Mouse (Mus musculus) neural tube, embryonic 12.5 days (tissue): ENCODE data around the gene Kat8. TPM values are rescaled to one million over a fixed set of nuclear protein-coding genes. Genes with fewer than 3 reads are reported as not detected.
A peak's percentile ranks its signal among the peaks of the same experiment; 100 is the strongest.

Experiments used
- ATAC-seq: fragments of 200-750 bp; cut with Nextera tagmentation; 2 replicates; pipeline ENCODE4 v1.8.0; 2017; ENCODE audit warnings: low read depth, mild to moderate bottlenecking, moderate TSS enrichment, moderate library complexity; ENCODE audit not compliant: low FRiP score
- H3K27ac ChIP-seq: fragments of 300-500 bp; sonication (generic); 2 replicates; pipeline ENCODE4 v1.5.1; 2016
- H3K27me3 ChIP-seq: fragments of 300-500 bp; sonication (generic); replicated peaks from 2 replicates; pipeline ENCODE4 v1.6.1; 2016; ENCODE audit warnings: mild to moderate bottlenecking
- H3K36me3 ChIP-seq: fragments of 300-500 bp; sonication (generic); 2 replicates; pipeline ENCODE4 v1.6.1; 2016; ENCODE audit warnings: mild to moderate bottlenecking
- H3K4me1 ChIP-seq: fragments of 300-500 bp; sonication (generic); 2 replicates; pipeline ENCODE4 v1.6.1; 2016
- H3K4me2 ChIP-seq: fragments of 300-500 bp; sonication (generic); replicated peaks from 2 replicates; pipeline ENCODE4 v1.6.1; 2016; ENCODE audit warnings: mild to moderate bottlenecking
- H3K4me3 ChIP-seq: fragments of 300-500 bp; sonication (generic); 2 replicates; pipeline ENCODE4 v1.5.1; 2016
- H3K9ac ChIP-seq: fragments of 300-500 bp; sonication (generic); 2 replicates; pipeline ENCODE4 v1.6.1; 2016; ENCODE audit warnings: mild to moderate bottlenecking
- H3K9me3 ChIP-seq: fragments of 300-500 bp; sonication (generic); 2 replicates; pipeline ENCODE4 v1.6.1; 2016; ENCODE audit warnings: mild to moderate bottlenecking
- WGBS: fragments of 180-500 bp; shearing (Covaris S2); methylation state at CpG from one replicate; pipeline ENCODE4 v1.1.7; 2016; 5-methylcytosine and 5-hydroxymethylcytosine counted together
- polyA plus RNA-seq: library from polyadenylated mRNA; unstranded; fragments of >200 nt; fragmentation: Nextera tagmentation; extraction: Ambion mirVana; gene quantifications from 2 replicates; pipeline ENCODE4 v1.2.1, GENCODE M21; 2016

The Kat8 gene
- polyA plus RNA-seq, 1 experiment from 2014 or later = 50.9 TPM

- H3K27me3 ChIP-seq = peaks cover 10% of the 10 kb centered on the region
- H3K9me3 ChIP-seq = no peaks in the 10 kb centered on the region
- ATAC-seq = no peak
- H3K4me2 ChIP-seq = no peak overlapping the region
- no peak overlapping the region for H3K27ac ChIP-seq
- peaks cover 69% of the 10 kb centered on the region for H3K36me3 ChIP-seq
- no peak overlapping the region for H3K9ac ChIP-seq
- H3K4me1 ChIP-seq = no peaks in the 10 kb centered on the region
- WGBS = 93% methylated on average over 5 of the region's 5 CpGs
- H3K4me3 ChIP-seq = no peak overlapping the region
Observed at GRCm38 (mm10) chr7:127923714-127924113, 11.4 kb downstream of the Kat8 start.

- no peaks in the 10 kb centered on the region for H3K4me1 ChIP-seq
- H3K36me3 ChIP-seq = peaks cover 62% of the 10 kb centered on the region
- no peak overlapping the region for H3K27ac ChIP-seq
- no peak overlapping the region for H3K4me3 ChIP-seq
- peaks cover 26% of the 10 kb centered on the region for H3K27me3 ChIP-seq
- no peak overlapping the region for H3K9ac ChIP-seq
- no peaks in the 10 kb centered on the region for H3K9me3 ChIP-seq
- no peak overlapping the region for H3K4me2 ChIP-seq
- 79% methylated on average over 5 of the region's 5 CpGs for WGBS
- no peak for ATAC-seq
Observed at GRCm38 (mm10) chr7:127925252-127925651, 12.9 kb downstream of the Kat8 start.

DNA sequence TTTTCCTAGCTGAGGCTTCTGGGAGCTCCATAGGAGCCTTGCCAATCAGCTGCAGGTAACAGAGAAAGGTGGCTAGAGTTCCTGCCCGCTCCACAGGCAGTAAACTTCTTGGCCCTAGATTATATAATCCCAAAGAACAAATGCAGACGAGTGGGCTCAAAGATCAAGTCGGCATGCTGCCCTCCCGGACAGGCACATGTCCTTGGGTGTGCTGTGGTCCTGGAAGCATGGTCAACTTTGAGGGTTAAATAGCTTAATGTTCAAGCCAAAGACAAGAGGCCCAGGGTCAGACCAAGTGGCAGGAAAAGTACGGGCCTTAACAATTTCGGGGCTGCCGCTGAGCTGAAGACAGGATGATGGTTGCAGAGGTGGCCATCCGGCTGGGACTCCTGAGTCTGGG lies 13.8 kb downstream of the Kat8 start:
- H3K4me1 ChIP-seq = no peaks in the 10 kb centered on the region
- H3K36me3 ChIP-seq = peaks cover 54% of the 10 kb centered on the region
- H3K27me3 ChIP-seq = peaks cover 28% of the 10 kb centered on the region
- H3K4me3 ChIP-seq = no peak overlapping the region
- 93% methylated on average over 8 of the region's 8 CpGs for WGBS
- no peaks in the 10 kb centered on the region for H3K9me3 ChIP-seq
- no peak overlapping the region for H3K4me2 ChIP-seq
- ATAC-seq = no peak
- no peak overlapping the region for H3K27ac ChIP-seq
- H3K9ac ChIP-seq = no peak overlapping the region

- 91% methylated on average over 11 of the region's 11 CpGs for WGBS
- no peak overlapping the region for H3K9ac ChIP-seq
- H3K9me3 ChIP-seq = no peaks in the 10 kb centered on the region
- H3K36me3 ChIP-seq = peaks cover 49% of the 10 kb centered on the region
- H3K27me3 ChIP-seq = peaks cover 33% of the 10 kb centered on the region
- no peak overlapping the region for H3K4me3 ChIP-seq
- no peaks in the 10 kb centered on the region for H3K4me1 ChIP-seq
- no peak overlapping the region for H3K27ac ChIP-seq
- ATAC-seq = no peak
- H3K4me2 ChIP-seq = no peak overlapping the region
Observed at GRCm38 (mm10) chr7:127926846-127927245, 14.5 kb downstream of the Kat8 start.

GRCm38 (mm10) chr7:127927726-127928125 lies 15.4 kb downstream of the Kat8 start:
- no peak for ATAC-seq
- WGBS = 86% methylated on average over 11 of the region's 11 CpGs
- Histone ChIP-seq H3K4me3 (no peak overlapping the region), H3K4me1 (no peaks in the 10 kb centered on the region), H3K9me3 (no peaks in the 10 kb centered on the region), H3K9ac (no peak overlapping the region), H3K4me2 (no peak overlapping the region), H3K27me3 (peaks cover 33% of the 10 kb centered on the region), H3K27ac (no peak overlapping the region), H3K36me3 (peaks cover 40% of the 10 kb centered on the region)

DNA sequence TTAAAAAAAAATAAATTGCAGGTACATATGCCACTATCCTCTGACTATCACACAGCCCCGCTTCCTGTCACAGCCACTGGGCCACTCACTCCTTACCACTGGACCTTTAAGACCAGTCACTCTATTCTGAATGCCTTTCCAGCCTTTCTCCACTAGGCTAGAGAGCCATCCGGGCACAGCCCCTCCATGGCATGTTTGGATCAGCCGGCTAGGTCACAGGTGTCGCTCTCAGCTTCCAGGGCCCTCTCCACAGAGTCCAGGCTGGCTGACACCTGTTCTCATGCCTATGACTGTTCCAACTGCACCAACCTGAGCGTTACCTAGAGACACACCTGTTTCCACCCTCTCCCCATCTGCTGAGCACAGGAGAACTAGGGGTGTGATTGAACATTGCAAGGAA lies 16.3 kb downstream of the Kat8 start:
- peaks cover 34% of the 10 kb centered on the region for H3K36me3 ChIP-seq
- no peak overlapping the region for H3K4me3 ChIP-seq
- no peak overlapping the region for H3K27ac ChIP-seq
- H3K9me3 ChIP-seq = no peaks in the 10 kb centered on the region
- 53% methylated on average over 5 of the region's 5 CpGs for WGBS
- H3K27me3 ChIP-seq = peaks cover 33% of the 10 kb centered on the region
- ATAC-seq = no peak
- no peaks in the 10 kb centered on the region for H3K4me1 ChIP-seq
- H3K9ac ChIP-seq = no peak overlapping the region
- no peak overlapping the region for H3K4me2 ChIP-seq

DNA sequence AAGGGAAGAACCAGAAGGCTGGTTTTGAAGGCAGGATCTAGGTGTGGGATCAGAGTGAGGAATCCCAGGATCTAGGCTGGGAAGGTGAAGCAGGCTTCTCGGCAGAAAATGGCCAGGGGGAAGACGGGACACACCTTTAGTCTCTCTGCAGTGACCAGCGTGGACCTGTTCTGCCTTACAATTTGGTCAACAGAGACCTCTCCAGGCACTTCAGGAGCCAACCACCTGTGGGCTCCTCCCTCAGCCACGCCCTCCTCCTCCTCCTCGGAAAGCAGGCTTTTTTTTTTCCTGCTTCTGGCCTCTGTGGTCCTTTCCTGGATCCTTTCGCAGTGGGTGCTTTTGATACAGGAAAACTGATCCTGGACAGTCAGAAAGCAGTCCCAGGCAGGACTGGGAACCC lies 17.6 kb downstream of the Kat8 start, which contains the start of gene Prss8:
Gene Prss8 (minus strand): TSS at position 182 of the 400 bp plus-strand sequence.
- Histone ChIP-seq H3K27ac (no peak within 1 kb of the TSS), H3K4me1 (peaks cover 7% of the 10 kb centered on the region; the same call in 1 of the 2 replicates), H3K36me3 (peaks cover 20% of the 10 kb centered on the region), H3K4me2 (peak within 1 kb of the TSS; percentile 36), H3K9ac (no peak within 1 kb of the TSS), H3K9me3 (no peaks in the 10 kb centered on the region), H3K4me3 (no peak within 1 kb of the TSS), H3K27me3 (peaks cover 33% of the 10 kb centered on the region)
- WGBS = 8% methylated on average over 6 of the region's 6 CpGs
- ATAC-seq = no peak

GRCm38 (mm10) chr7:127930636-127931035 lies 18.3 kb downstream of the Kat8 start:
- ATAC-seq = no peak
- 78% methylated on average over 5 of the region's 5 CpGs for WGBS

GRCm38 (mm10) chr7:127931351-127932135 lies 19.2 kb downstream of the Kat8 start:
- no peak overlapping the region for H3K4me3 ChIP-seq
- 55% methylated on average over 13 of the region's 13 CpGs for WGBS
- H3K9me3 ChIP-seq = no peaks in the 10 kb centered on the region
- peaks cover 33% of the 10 kb centered on the region for H3K27me3 ChIP-seq
- no peak overlapping the region for H3K4me2 ChIP-seq
- H3K9ac ChIP-seq = no peak overlapping the region
- H3K4me1 ChIP-seq = peaks cover 16% of the 10 kb centered on the region
- no peak for ATAC-seq
- no peak overlapping the region for H3K27ac ChIP-seq
- peaks cover 8% of the 10 kb centered on the region; the same call in 1 of the 2 replicates for H3K36me3 ChIP-seq

More at GRCm38 (mm10) chr7:127930636-127931035, 18.3 kb downstream of the Kat8 start:
- H3K4me3 ChIP-seq = no peak overlapping the region
- H3K27ac ChIP-seq = no peak overlapping the region
- no peak overlapping the region for H3K4me2 ChIP-seq
- no peak overlapping the region for H3K9ac ChIP-seq
- no peaks in the 10 kb centered on the region for H3K9me3 ChIP-seq
- H3K4me1 ChIP-seq = peaks cover 8% of the 10 kb centered on the region; the same call in 1 of the 2 replicates
- peaks cover 33% of the 10 kb centered on the region for H3K27me3 ChIP-seq
- peaks cover 13% of the 10 kb centered on the region for H3K36me3 ChIP-seq

DNA sequence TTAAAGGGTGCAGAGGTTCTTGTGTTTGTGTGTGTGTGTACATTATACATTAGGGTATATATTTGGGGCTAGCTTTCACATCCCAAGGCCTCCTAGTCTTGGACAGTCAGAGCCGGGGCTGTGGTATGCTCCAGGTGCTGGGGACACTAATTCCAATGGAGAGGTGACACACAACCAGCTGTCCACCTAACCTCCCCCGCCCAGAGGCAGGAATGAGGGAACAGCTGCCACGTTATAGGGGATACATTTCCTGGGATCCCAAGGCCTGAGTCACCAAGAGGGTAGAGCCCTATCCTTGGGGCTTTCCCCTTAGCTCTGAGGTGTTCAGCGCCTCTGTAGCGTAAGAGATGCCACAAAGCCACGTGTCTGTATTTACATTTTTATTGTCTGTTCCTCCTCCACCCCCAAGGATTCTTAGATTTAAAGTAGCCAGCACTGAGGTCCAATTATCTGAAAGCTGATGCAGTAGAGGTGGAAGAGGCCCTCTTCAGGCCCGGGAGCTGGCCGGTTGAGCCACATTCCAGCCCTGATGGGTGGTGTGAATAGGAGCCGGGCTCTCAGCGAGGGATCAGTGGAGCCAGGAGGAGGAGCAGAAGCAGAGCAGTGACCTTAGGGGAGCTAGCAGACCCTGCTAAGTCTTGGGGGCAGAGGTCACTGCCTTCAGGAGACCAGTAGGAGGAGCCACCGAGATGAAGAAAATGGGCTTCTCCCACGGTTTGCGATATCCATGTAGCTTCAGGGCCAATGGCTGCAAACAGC lies 20.1 kb downstream of the Kat8 start:
- H3K27ac ChIP-seq = no peak overlapping the region
- H3K4me2 ChIP-seq = no peak overlapping the region
- peaks cover 33% of the 10 kb centered on the region for H3K27me3 ChIP-seq
- H3K9ac ChIP-seq = no peak overlapping the region
- 21% methylated on average over 13 of the region's 13 CpGs for WGBS
- H3K36me3 ChIP-seq = no peaks in the 10 kb centered on the region
- H3K4me3 ChIP-seq = no peak overlapping the region
- no peaks in the 10 kb centered on the region for H3K9me3 ChIP-seq
- H3K4me1 ChIP-seq = peaks cover 17% of the 10 kb centered on the region
- ATAC-seq = no peak

- Histone ChIP-seq H3K4me2 (no peak overlapping the region), H3K9me3 (no peaks in the 10 kb centered on the region), H3K36me3 (no peaks in the 10 kb centered on the region), H3K4me3 (no peak overlapping the region), H3K9ac (0 out of 2 replicates have a peak overlapping the region, but pooled peaks have one; percentile 33), H3K4me1 (peaks cover 17% of the 10 kb centered on the region), H3K27ac (no peak overlapping the region), H3K27me3 (peaks cover 19% of the 10 kb centered on the region)
- ATAC-seq = no peak
- WGBS = 87% methylated on average over 5 of the region's 5 CpGs
Observed at GRCm38 (mm10) chr7:127934075-127934474, 21.8 kb downstream of the Kat8 start.

GRCm38 (mm10) chr7:127935028-127935722 lies 22.9 kb downstream of the Kat8 start:
- peak; percentile 95 for ATAC-seq
- Histone ChIP-seq H3K36me3 (no peaks in the 10 kb centered on the region), H3K4me2 (peak overlapping the region; percentile 93), H3K9ac (peak overlapping the region; percentile 76), H3K4me3 (peak overlapping the region; percentile 67), H3K27me3 (peaks cover 8% of the 10 kb centered on the region; the same call in 1 of the 2 replicates), H3K27ac (peak overlapping the region; percentile 60; the same call in 1 of the 2 replicates), H3K9me3 (no peaks in the 10 kb centered on the region), H3K4me1 (peaks cover 17% of the 10 kb centered on the region)
- WGBS = 6% methylated on average over 32 of the region's 32 CpGs
